Mouse (Mus musculus): Measurements from ENCODE around the gene Tgfb1.

- TF ChIP-seq CTCF (IDR thresholded peaks at IDR 0.05; ENCODE audit: low read depth): peak; percentile 96
- no peak for TF ChIP-seq EP300 (IDR thresholded peaks at IDR 0.05; ENCODE audit: low read depth)
Observed at GRCm38 (mm10) chr7:25719761-25720610, 33.2 kb downstream of the Tgfb1 start.
